Mouse (Mus musculus) liver, adult 2 months (tissue): ENCODE measurements around the gene Cstf3. TPM values are rescaled to one million over a fixed set of nuclear protein-coding genes. Genes with fewer than 3 reads are reported as not detected.

Experiments
- DNase-seq: peaks from one replicate; pipeline ENCODE4 v3.0.0-alpha.2; 2011; ENCODE audit warnings: low read depth, low spot score; ENCODE audit errors: extremely low read depth
- H3K27ac ChIP-seq: fragments of 200-500 bp; replicated peaks from 2 replicates; pipeline ENCODE4 v1.5.1; 2012; ENCODE audit warnings: low read depth, mild to moderate bottlenecking, control low read depth, inconsistent platforms, low read length; ENCODE audit not compliant: insufficient read depth
- H3K27me3 ChIP-seq: fragments of 200-500 bp; 2 replicates; pipeline ENCODE4 v1.6.1; 2012; ENCODE audit warnings: mild to moderate bottlenecking, moderate library complexity, low read length, inconsistent platforms; ENCODE audit not compliant: control insufficient read depth, insufficient read depth
- H3K36me3 ChIP-seq: fragments of 200-500 bp; 2 replicates; pipeline ENCODE4 v1.6.1; 2012; ENCODE audit warnings: low read length, inconsistent platforms; ENCODE audit not compliant: control insufficient read depth, insufficient read depth
- H3K4me1 ChIP-seq: fragments of 200-500 bp; 2 replicates; pipeline ENCODE4 v1.6.1; 2011; ENCODE audit warnings: low read length; ENCODE audit not compliant: control insufficient read depth, insufficient read depth
- H3K4me3 ChIP-seq: fragments of 200-500 bp; 2 replicates; pipeline ENCODE4 v1.5.1; 2011; ENCODE audit warnings: low read depth, mild to moderate bottlenecking, control low read depth, low read length, moderate library complexity; ENCODE audit not compliant: insufficient read depth
- H3K79me2 ChIP-seq: fragments of 200-500 bp; 2 replicates; pipeline ENCODE4 v1.6.1; 2012; ENCODE audit warnings: inconsistent platforms, mild to moderate bottlenecking, low read length, moderate library complexity; ENCODE audit not compliant: control insufficient read depth, insufficient read depth
- H3K9ac ChIP-seq: fragments of 200-500 bp; 2 replicates; pipeline ENCODE4 v1.6.1; 2012; ENCODE audit warnings: low read depth, mild to moderate bottlenecking, control low read depth, inconsistent platforms, low read length
- CTCF ChIP-seq: fragments of 200-500 bp; IDR thresholded peaks from 2 replicates; pipeline ENCODE4 v1.5.1; 2011; ENCODE audit warnings: low read depth, low read length, control low read depth
- POLR2A ChIP-seq: fragments of 200-500 bp; IDR thresholded peaks from 2 replicates; pipeline ENCODE4 v1.6.1; 2011; ENCODE audit warnings: low read length, control low read depth; ENCODE audit not compliant: insufficient read depth; ENCODE audit errors: extremely low read depth
- WGBS: fragments of 180-500 bp; shearing (Covaris S2); methylation state at CpG from one replicate; pipeline ENCODE4 v1.1.7; 2018; 5-methylcytosine and 5-hydroxymethylcytosine counted together
- polyA plus RNA-seq: library from polyadenylated mRNA; depleted of rRNA; stranded (reverse); fragments of >200 nt; gene quantifications from 2 replicates; pipeline ENCODE4 v1.2.3, GENCODE M21; 2012
- total RNA-seq: library from RNA; depleted of rRNA; stranded (reverse); fragments of >200 nt; gene quantifications from 2 replicates; pipeline ENCODE4 v1.2.3, GENCODE M21; 2014

Gene Cstf3
- total and polyA plus RNA-seq, 2 experiments: 5.1 to 11.8 TPM

- H3K79me2 ChIP-seq: no peaks in the 10 kb centered on the region
- no peak overlapping the region for H3K4me3 ChIP-seq
- TF ChIP-seq POLR2A: no peak
- TF ChIP-seq CTCF: no peak
- H3K9ac ChIP-seq: no peak overlapping the region
- no peaks in the 10 kb centered on the region for H3K36me3 ChIP-seq
- no peak for DNase-seq
- 76% methylated on average over 4 of the region's 4 CpGs for WGBS
- H3K27me3 ChIP-seq: no peaks in the 10 kb centered on the region
- no peaks in the 10 kb centered on the region for H3K4me1 ChIP-seq
- H3K27ac ChIP-seq: no peak overlapping the region
Measured at GRCm38 (mm10) chr2:104559591-104560380, 30.5 kb upstream of the Cstf3 start.

GRCm38 (mm10) chr2:104561386-104561785 lies 28.9 kb upstream of the Cstf3 start:
- no peak for DNase-seq
- H3K9ac ChIP-seq: no peak overlapping the region
- no peak overlapping the region for H3K4me3 ChIP-seq
- no peak overlapping the region for H3K27ac ChIP-seq
- no peaks in the 10 kb centered on the region for H3K79me2 ChIP-seq
- TF ChIP-seq POLR2A: no peak
- WGBS: 95% methylated on average over 6 of the region's 6 CpGs
- no peaks in the 10 kb centered on the region for H3K27me3 ChIP-seq
- no peaks in the 10 kb centered on the region for H3K36me3 ChIP-seq
- no peaks in the 10 kb centered on the region for H3K4me1 ChIP-seq

- Histone ChIP-seq H3K79me2 (no peaks in the 10 kb centered on the region), H3K27ac (no peak overlapping the region), H3K4me3 (no peak overlapping the region), H3K9ac (no peak overlapping the region), H3K36me3 (no peaks in the 10 kb centered on the region), H3K4me1 (no peaks in the 10 kb centered on the region), H3K27me3 (no peaks in the 10 kb centered on the region)
- 87% methylated on average over 4 of the region's 4 CpGs for WGBS
- no peak for DNase-seq
- TF ChIP-seq CTCF (no peak), POLR2A (no peak)
Measured at GRCm38 (mm10) chr2:104561986-104562532, 28.3 kb upstream of the Cstf3 start.

- Histone ChIP-seq H3K27me3 (no peaks in the 10 kb centered on the region), H3K36me3 (no peaks in the 10 kb centered on the region), H3K4me3 (no peak overlapping the region), H3K4me1 (no peaks in the 10 kb centered on the region), H3K79me2 (no peaks in the 10 kb centered on the region), H3K27ac (no peak overlapping the region), H3K9ac (no peak overlapping the region)
- 94% methylated on average over 6 of the region's 6 CpGs for WGBS
- TF ChIP-seq CTCF: no peak
- no peak for TF ChIP-seq POLR2A
- DNase-seq: no peak
Measured at GRCm38 (mm10) chr2:104572066-104572465, 18.3 kb upstream of the Cstf3 start.

GRCm38 (mm10) chr2:104576216-104576615 lies 14.1 kb upstream of the Cstf3 start:
- Histone ChIP-seq H3K79me2 (no peaks in the 10 kb centered on the region), H3K27ac (no peak overlapping the region), H3K4me1 (no peaks in the 10 kb centered on the region), H3K9ac (no peak overlapping the region), H3K27me3 (no peaks in the 10 kb centered on the region), H3K4me3 (no peak overlapping the region), H3K36me3 (no peaks in the 10 kb centered on the region)
- TF ChIP-seq POLR2A: no peak
- TF ChIP-seq CTCF: no peak
- DNase-seq: no peak
- 92% methylated on average over 5 of the region's 5 CpGs for WGBS

GRCm38 (mm10) chr2:104578021-104578420 lies 12.3 kb upstream of the Cstf3 start:
- H3K27ac ChIP-seq: no peak overlapping the region
- no peak overlapping the region for H3K4me3 ChIP-seq
- H3K27me3 ChIP-seq: no peaks in the 10 kb centered on the region
- H3K9ac ChIP-seq: no peak overlapping the region
- H3K79me2 ChIP-seq: no peaks in the 10 kb centered on the region
- TF ChIP-seq CTCF (no peak), POLR2A (no peak)
- H3K36me3 ChIP-seq: no peaks in the 10 kb centered on the region
- H3K4me1 ChIP-seq: peaks cover 2% of the 10 kb centered on the region; the same call in 1 of the 2 replicates
- DNase-seq: no peak
- WGBS: 86% methylated on average over 5 of the region's 5 CpGs
